Mouse (Mus musculus) forebrain, embryonic 10.5 days (tissue): ENCODE data around the gene Prpf38b. TPM values are rescaled to one million over a fixed set of nuclear protein-coding genes. Genes with fewer than 3 reads are reported as not detected.
"Not testable (repeated sequence)": the region's sequence is repeated elsewhere in the genome, so short reads cannot be mapped to it uniquely, and the experiment has no call there.

ENCODE experiments used
- DNase-seq: peaks from one replicate; pipeline ENCODE4 v3.0.0-alpha.2; 2017; ENCODE audit warnings: low spot score; ENCODE audit errors: extremely low spot score
- H3K27ac ChIP-seq: fragments of 300-500 bp; sonication (generic); 2 replicates; pipeline ENCODE4 v1.5.1; 2016; ENCODE audit warnings: mild to moderate bottlenecking
- H3K27me3 ChIP-seq: fragments of 300-500 bp; sonication (generic); 2 replicates; pipeline ENCODE4 v1.6.1; 2016; ENCODE audit warnings: mild to moderate bottlenecking; ENCODE audit not compliant: poor library complexity, severe bottlenecking
- H3K36me3 ChIP-seq: fragments of 300-500 bp; sonication (generic); replicated peaks from 2 replicates; pipeline ENCODE4 v1.6.1; 2016; ENCODE audit warnings: mild to moderate bottlenecking, moderate library complexity
- H3K4me1 ChIP-seq: fragments of 300-500 bp; sonication (generic); 2 replicates; pipeline ENCODE4 v1.6.1; 2016
- H3K4me3 ChIP-seq: fragments of 300-500 bp; sonication (generic); 2 replicates; pipeline ENCODE4 v1.5.1; 2016; ENCODE audit warnings: mild to moderate bottlenecking, moderate library complexity
- H3K9me3 ChIP-seq: fragments of 300-500 bp; sonication (generic); 2 replicates; pipeline ENCODE4 v1.6.1; 2016; ENCODE audit warnings: mild to moderate bottlenecking, moderate library complexity
- WGBS: fragments of 180-500 bp; shearing (Covaris S2); methylation state at CpG from one replicate; pipeline ENCODE4 v1.1.7; 2016; 5-methylcytosine and 5-hydroxymethylcytosine counted together
- polyA plus RNA-seq: library from polyadenylated mRNA; unstranded; fragments of >200 nt; fragmentation: Nextera tagmentation; extraction: Ambion mirVana; gene quantifications from 2 replicates; pipeline ENCODE4 v1.2.1, GENCODE M21; 2016

Gene Prpf38b
- polyA plus RNA-seq, 1 experiment from 2014 or later, result 67.5 TPM

GRCm38 (mm10) chr3:108892080-108892479 lies 19.4 kb downstream of the Prpf38b start:
- Histone ChIP-seq H3K27me3 (no peaks in the 10 kb centered on the region), H3K27ac (no peak overlapping the region), H3K4me3 (no peak overlapping the region), H3K4me1 (peaks cover 4% of the 10 kb centered on the region; the same call in 1 of the 2 replicates), H3K36me3 (no peaks in the 10 kb centered on the region), H3K9me3 (no peaks in the 10 kb centered on the region)
- 84% methylated on average over 1 of the region's 1 CpGs for WGBS
- DNase-seq, result no peak

DNA sequence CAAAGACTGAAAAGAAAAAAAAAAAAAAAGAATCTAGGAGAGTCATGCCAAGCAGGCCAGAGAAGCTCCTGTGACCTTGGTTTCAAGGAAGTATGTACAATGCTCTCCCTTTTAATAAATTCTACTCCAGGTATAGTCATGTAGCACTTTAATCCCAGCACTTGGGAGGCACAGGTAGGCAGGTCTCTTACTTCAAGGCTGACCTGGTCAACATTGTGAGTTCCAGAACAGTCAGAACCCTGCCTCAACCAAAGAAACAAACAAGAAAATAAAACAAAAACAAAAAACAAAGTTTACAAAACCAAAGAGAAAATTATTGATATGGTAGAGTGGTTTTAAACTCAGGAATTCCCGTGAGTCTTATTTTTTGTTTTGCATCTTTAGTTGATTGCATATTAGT lies 21.6 kb downstream of the Prpf38b start, which contains the start of gene Fndc7:
TSS of gene Fndc7 (minus strand) at position 101 of the 400 bp plus-strand sequence.
- H3K36me3 ChIP-seq, result no peaks in the 10 kb centered on the region
- no peak for DNase-seq
- H3K4me3 ChIP-seq, result no peak within 1 kb of the TSS
- no peak within 1 kb of the TSS for H3K27ac ChIP-seq
- H3K27me3 ChIP-seq, result no peaks in the 10 kb centered on the region
- peaks cover 18% of the 10 kb centered on the region for H3K4me1 ChIP-seq
- no peaks in the 10 kb centered on the region for H3K9me3 ChIP-seq
- WGBS, result 96% methylated on average over 1 of the region's 1 CpGs

DNA sequence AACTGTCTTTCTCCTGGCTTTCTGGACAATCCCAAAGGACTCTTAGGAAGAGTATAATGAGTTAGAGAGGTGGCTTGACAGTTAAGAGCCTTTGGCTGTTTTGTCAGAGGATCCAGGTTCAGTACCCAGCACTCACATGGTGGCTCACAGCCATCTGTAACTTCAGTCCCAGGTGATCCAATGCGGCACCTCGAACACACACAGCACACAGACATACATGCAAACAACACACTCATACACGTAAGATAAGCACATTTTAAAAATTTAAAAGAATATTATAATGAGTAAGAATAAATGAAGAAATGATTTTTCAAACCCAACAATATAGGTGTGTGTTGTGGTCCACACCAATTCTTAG lies 23.9 kb downstream of the Prpf38b start:
- Histone ChIP-seq H3K4me3 (no peak overlapping the region), H3K4me1 (peaks cover 22% of the 10 kb centered on the region), H3K27me3 (no peaks in the 10 kb centered on the region), H3K9me3 (no peaks in the 10 kb centered on the region), H3K36me3 (no peaks in the 10 kb centered on the region), H3K27ac (no peak overlapping the region)
- 95% methylated on average over 3 of the region's 3 CpGs for WGBS
- DNase-seq, result no peak

DNA sequence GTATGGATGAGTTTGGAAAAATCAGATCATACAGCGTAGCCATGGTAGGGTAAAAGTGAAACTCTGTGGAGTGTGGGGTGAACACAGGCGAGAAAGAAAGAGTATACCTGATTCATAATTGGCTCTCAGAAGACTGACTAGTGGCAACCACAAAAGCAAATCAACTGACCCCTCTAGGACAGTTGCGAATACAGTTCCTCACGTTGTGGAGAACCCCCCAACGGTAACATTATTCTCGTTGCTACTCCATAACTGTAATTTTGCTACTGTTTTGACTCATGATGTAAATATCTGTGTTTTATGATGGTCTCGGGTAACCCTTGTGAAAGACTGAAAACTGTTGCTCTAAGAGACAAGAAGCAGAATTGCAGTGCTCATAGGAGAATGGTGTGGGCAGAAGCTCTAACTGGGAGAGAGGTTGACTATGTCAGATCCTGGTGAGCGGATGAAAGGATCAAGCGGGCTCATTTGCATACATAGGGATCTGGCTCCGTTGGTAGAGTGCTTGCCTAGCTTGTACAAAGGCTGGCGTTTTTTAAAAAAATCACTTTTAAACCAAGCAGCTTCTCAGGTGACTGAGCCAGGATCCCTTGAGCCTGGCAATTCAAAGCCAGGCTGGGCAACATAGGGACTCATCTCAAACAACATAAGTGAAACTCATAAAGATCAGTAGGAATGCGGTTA lies 24.5 kb downstream of the Prpf38b start:
- Histone ChIP-seq H3K36me3 (no peaks in the 10 kb centered on the region), H3K4me1 (peaks cover 22% of the 10 kb centered on the region), H3K4me3 (no peak overlapping the region), H3K27ac (no peak overlapping the region), H3K27me3 (no peaks in the 10 kb centered on the region), H3K9me3 (no peaks in the 10 kb centered on the region)
- no peak for DNase-seq
- 69% methylated on average over 12 of the region's 12 CpGs for WGBS

DNA sequence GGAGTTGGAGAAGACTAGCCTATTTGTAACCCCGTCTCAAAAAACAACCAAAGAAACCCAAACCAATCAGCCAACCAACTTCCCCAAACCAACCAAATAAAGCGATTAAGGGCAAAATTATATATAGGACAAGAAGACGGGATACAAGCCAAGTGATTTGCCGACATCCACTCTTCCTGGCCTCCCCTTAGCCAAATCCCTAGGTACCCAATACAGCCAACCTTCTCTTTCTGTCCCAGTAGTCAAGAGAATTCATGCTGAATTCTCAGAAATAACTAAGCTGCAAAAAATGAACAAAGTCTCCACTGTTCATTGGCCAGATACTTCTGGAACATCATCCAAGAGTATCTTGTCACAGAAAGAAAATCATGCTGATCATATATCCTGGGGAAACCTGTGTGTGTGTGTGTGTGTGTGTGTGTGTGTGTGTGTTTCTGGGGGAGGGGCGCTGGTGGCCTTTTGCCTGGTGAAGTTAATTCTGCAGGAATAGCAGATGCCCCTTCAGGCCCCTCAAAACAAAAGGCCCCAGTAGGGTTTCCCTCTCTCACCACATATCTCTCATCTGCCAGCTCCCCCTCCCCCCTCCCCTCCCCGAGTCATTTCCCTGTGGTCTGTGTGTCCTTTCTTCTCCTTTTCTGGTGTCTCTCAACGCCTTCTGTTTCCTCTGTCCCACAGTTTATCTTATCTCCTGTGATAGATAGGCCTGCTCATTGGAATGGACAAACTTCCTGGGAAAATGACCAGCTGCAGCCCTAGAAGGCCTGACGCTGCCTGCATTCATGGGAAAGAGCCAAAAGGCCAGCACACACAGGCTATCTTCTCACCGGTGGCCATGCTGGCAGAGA lies 25.6 kb downstream of the Prpf38b start:
- Histone ChIP-seq H3K27ac (peak overlapping the region; percentile 61), H3K36me3 (no peaks in the 10 kb centered on the region), H3K4me3 (no peak overlapping the region), H3K9me3 (no peaks in the 10 kb centered on the region), H3K27me3 (no peaks in the 10 kb centered on the region), H3K4me1 (peaks cover 30% of the 10 kb centered on the region)
- WGBS, result 59% methylated on average over 9 of the region's 9 CpGs
- DNase-seq, result no peak

- H3K27me3 ChIP-seq, result no peaks in the 10 kb centered on the region
- no peaks in the 10 kb centered on the region for H3K9me3 ChIP-seq
- no peak overlapping the region for H3K4me3 ChIP-seq
- no peaks in the 10 kb centered on the region for H3K36me3 ChIP-seq
- no peak overlapping the region for H3K27ac ChIP-seq
- DNase-seq, result no peak
- 70% methylated on average over 8 of the region's 8 CpGs for WGBS
- H3K4me1 ChIP-seq, result peaks cover 31% of the 10 kb centered on the region
Measured at GRCm38 (mm10) chr3:108884706-108885289, 26.7 kb downstream of the Prpf38b start.

- Histone ChIP-seq H3K27me3 (no peaks in the 10 kb centered on the region), H3K4me3 (no peak overlapping the region), H3K36me3 (no peaks in the 10 kb centered on the region), H3K27ac (no peak overlapping the region), H3K4me1 (peaks cover 34% of the 10 kb centered on the region), H3K9me3 (no peaks in the 10 kb centered on the region)
- no peak for DNase-seq
- 90% methylated on average over 2 of the region's 2 CpGs for WGBS
Measured at GRCm38 (mm10) chr3:108883067-108883466, 28.5 kb downstream of the Prpf38b start.

- H3K36me3 ChIP-seq, H3K27me3 ChIP-seq, DNase-seq, H3K27ac ChIP-seq, H3K9me3 ChIP-seq, H3K4me3 ChIP-seq: not testable (repeated sequence)
- peaks cover 28% of the 10 kb centered on the region for H3K4me1 ChIP-seq
- WGBS, result 14% methylated on average over 4 of the region's 4 CpGs
Measured at GRCm38 (mm10) chr3:108881873-108882272, 29.7 kb downstream of the Prpf38b start.

DNA sequence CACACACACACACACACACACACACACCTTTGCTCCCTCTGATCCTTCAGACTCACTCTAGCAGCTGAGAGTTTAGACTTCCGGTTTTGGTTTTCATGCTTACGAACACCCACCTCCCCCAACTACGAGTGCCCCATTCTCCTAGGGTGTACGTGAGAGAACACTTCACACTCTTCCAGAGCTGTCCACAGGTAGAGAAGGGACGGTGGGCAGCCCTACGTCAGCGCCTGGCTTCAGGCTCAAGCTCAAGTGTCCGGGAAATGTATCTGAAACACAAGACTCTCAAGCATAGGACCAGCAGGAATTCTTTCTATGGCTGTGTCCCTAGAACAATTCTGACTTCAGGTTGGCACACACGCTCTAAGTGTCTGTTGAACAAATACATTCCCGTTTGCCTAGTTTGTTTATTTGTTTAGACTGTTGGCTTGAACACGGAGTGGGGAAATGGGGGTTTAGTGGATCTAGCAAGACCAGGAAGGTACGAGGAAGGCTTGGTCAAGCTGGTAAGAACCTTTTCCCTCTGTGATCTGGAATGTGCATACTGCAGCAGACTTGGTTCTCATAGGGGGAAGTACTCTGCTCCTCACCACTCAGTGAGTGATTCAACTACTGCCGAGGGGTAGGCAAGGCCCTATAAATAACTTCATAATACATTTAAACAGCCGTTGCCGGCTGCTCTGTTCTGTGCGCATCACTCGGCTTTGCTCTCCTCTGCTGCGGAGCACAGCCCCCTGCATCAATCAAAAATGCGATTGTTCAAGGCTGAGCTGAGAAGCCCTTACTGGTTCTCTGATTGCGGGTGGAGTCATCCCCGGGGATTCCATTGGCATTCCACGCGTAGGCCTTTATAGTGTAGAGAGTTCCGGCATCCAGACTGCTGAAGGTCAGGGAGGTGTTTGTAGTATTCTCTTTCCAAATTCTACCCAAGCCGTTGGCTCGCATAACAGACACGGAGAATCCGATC lies 30.7 kb downstream of the Prpf38b start:
- H3K27ac ChIP-seq, result no peak overlapping the region
- peaks cover 18% of the 10 kb centered on the region for H3K4me1 ChIP-seq
- DNase-seq, result no peak
- no peak overlapping the region for H3K4me3 ChIP-seq
- WGBS, result 88% methylated on average over 28 of the region's 28 CpGs
- no peaks in the 10 kb centered on the region for H3K9me3 ChIP-seq
- H3K36me3 ChIP-seq, result no peaks in the 10 kb centered on the region
- no peaks in the 10 kb centered on the region for H3K27me3 ChIP-seq

DNA sequence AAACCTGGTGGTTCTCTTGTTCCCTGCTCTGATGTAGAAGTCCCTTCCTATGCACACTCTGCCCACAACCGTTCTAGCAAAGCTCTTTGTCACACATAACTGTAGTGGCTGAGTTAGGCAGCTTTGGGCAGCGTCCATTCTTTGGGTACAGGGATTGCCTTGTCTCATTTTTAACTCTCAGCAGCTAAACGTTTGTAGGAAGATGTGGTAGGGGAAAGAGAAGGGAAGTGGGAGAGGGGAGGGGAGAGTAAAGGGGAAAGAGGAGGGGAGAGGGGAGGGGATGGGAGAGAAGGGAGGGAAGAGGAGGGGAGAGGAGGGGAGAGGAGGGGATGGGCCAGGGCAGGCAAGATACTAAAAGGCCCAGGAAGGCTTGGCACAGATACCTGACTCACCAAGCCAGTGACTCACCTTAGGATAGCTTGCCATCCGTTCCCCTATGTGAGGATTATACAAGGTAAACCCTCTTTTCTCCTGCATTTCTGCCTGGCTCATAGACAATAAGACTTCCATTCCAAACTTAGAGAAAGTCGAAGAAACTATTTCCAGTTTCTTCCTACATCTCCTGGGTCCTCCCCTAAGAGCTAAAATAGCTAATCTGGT lies 31.6 kb downstream of the Prpf38b start:
- WGBS, result 72% methylated on average over 5 of the region's 5 CpGs
- H3K9me3 ChIP-seq, result no peaks in the 10 kb centered on the region
- peaks cover 16% of the 10 kb centered on the region for H3K4me1 ChIP-seq
- no peak overlapping the region for H3K4me3 ChIP-seq
- H3K27ac ChIP-seq, result no peak overlapping the region
- no peaks in the 10 kb centered on the region for H3K36me3 ChIP-seq
- no peaks in the 10 kb centered on the region for H3K27me3 ChIP-seq
- no peak for DNase-seq

DNA sequence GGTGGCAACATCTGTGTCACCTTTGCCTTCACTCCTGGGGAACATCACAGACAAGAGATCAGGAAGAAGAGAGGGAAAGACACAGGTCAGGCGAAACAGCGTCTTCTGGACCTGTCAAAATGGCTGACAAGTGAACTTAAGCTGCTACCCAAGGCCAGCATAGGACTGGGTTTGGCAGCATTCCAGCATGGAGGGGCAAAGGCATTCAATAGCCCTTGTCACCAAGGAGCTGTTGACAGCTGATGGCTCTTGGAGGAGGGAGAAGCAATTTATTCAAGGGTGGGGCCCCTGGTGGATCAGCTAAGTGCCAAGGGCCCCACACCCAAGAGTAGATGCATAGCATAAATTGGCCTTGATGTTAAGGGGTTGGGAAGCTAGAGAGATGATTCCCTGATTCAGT lies 32.4 kb downstream of the Prpf38b start:
- Histone ChIP-seq H3K27me3 (no peaks in the 10 kb centered on the region), H3K4me1 (peaks cover 18% of the 10 kb centered on the region), H3K27ac (no peak overlapping the region), H3K4me3 (no peak overlapping the region), H3K9me3 (no peaks in the 10 kb centered on the region), H3K36me3 (no peaks in the 10 kb centered on the region)
- WGBS, result 93% methylated on average over 2 of the region's 2 CpGs
- no peak for DNase-seq

DNA sequence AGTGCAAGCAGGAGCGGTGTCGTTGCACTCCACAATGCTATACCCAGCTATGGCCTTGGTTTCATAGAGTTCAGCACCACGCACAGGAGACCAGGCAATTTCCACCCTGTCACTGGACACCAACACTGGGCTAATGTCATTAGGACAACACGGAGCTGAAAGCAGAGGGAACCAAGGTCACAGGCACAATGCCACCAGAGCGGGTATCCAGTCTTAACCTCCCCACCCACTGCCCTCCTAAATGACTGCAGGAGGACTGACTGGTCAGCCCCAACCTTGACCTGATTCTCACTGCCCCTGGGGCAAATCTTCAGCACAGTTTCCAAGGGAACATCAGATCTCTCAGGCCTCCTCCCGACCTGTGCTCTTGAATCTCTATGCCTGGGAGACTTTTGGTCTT lies 40.9 kb downstream of the Prpf38b start:
- 87% methylated on average over 6 of the region's 6 CpGs for WGBS
- H3K36me3 ChIP-seq, result no peaks in the 10 kb centered on the region
- H3K27ac ChIP-seq, result no peak overlapping the region
- H3K27me3 ChIP-seq, result no peaks in the 10 kb centered on the region
- no peaks in the 10 kb centered on the region for H3K9me3 ChIP-seq
- H3K4me1 ChIP-seq, result peaks cover 5% of the 10 kb centered on the region; the same call in 1 of the 2 replicates
- no peak for DNase-seq
- no peak overlapping the region for H3K4me3 ChIP-seq
